Mouse (Mus musculus): Measurements from ENCODE around the gene Ndufc1.
A peak's percentile ranks its signal among the peaks of the same experiment; 100 is the strongest.

- no peak; a peak in 1 of 6 replicates for TF ChIP-seq CTCF (IDR thresholded peaks at IDR 0.05 in 2 of 3, conservative IDR thresholded peaks at IDR 0.05 in 1 of 3; ENCODE audit: control insufficient read depth in 1 of 3, insufficient read depth in 1 of 3, low read depth in 2 of 3, low read length in 3 of 3, poor library complexity in 1 of 3, severe bottlenecking in 1 of 3)
- TF ChIP-seq GATA1 (IDR thresholded peaks at IDR 0.05; ENCODE audit: low read depth, low read length), result no peak
- TF ChIP-seq MEF2A (IDR thresholded peaks at IDR 0.05; ENCODE audit: extremely low read depth, insufficient replicate concordance, low read depth, low read length, poor library complexity, severe bottlenecking), result no peak
- no peak; a peak in 1 of 4 replicates for TF ChIP-seq POLR2A (IDR thresholded peaks at IDR 0.05; ENCODE audit: control insufficient read depth in 1 of 2, insufficient read depth in 1 of 2, low read depth in 1 of 2, low read length in 2 of 2, poor library complexity in 1 of 2)
- TF ChIP-seq MAFK (IDR thresholded peaks at IDR 0.05; ENCODE audit: borderline replicate concordance, low read depth, low read length), result no peak
- peak; percentile 59; the same call in 1 of the 2 replicates for TF ChIP-seq CHD1 (IDR thresholded peaks at IDR 0.05; ENCODE audit: low read depth, low read length)
- no peak for TF ChIP-seq TAL1 (IDR thresholded peaks at IDR 0.05; ENCODE audit: low read length)
- no peak for TF ChIP-seq NELFE (IDR thresholded peaks at IDR 0.05; ENCODE audit: low read depth, low read length)
- TF ChIP-seq ZNF384 (IDR thresholded peaks at IDR 0.05; ENCODE audit: low read depth, low read length), result no peak
- no peak for TF ChIP-seq POLR2AphosphoS5 (IDR thresholded peaks at IDR 0.05; ENCODE audit: borderline replicate concordance, low read depth, low read length)
- TF ChIP-seq RAD21 (IDR thresholded peaks at IDR 0.05; ENCODE audit: low read depth, low read length), result no peak
- no peak for TF ChIP-seq MAX (IDR thresholded peaks at IDR 0.05; ENCODE audit: low read length)
- no peak for TF ChIP-seq EP300 (IDR thresholded peaks at IDR 0.05; ENCODE audit: low read depth in 1 of 2, low read length in 2 of 2)
Measured at GRCm38 (mm10) chr3:51416364-51417134, 7.8 kb upstream of the Ndufc1 start.
